Mouse (Mus musculus) spleen, embryonic (tissue): ENCODE measurements around the gene Grm8.

Experiments used
- CTCF ChIA-PET: fragments of 350-600 bp; sonication (Branson Sonifier 250); formaldehyde crosslinking; loops from one replicate; lab custom pipeline; 2022; lab: Charles Lee

Grm8 gene

DNA sequence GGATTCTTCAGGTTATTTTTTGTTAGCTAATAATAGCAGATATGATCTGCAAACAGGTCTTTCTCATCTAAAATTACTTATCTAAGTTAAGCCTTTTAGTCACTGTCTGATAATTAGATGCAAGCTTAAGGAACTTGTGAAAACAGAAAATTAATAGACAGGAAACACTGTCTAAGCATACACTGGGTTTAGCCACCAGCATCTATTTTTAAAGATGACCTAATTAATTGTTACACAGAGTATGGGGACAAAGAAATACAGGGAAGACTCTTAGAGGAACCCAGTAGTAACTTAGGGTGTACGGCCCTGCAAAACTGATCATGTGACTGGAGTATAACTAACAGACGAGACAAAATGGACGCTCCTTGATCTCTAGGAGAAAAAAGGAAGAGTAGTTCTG is 92.6 kb downstream of the Grm8 start:
- CTCF ChIA-PET = no interaction called here

- CTCF ChIA-PET = no interaction called here
Observed at GRCm38 (mm10) chr6:28040815-28041214, 94.2 kb downstream of the Grm8 start.

DNA sequence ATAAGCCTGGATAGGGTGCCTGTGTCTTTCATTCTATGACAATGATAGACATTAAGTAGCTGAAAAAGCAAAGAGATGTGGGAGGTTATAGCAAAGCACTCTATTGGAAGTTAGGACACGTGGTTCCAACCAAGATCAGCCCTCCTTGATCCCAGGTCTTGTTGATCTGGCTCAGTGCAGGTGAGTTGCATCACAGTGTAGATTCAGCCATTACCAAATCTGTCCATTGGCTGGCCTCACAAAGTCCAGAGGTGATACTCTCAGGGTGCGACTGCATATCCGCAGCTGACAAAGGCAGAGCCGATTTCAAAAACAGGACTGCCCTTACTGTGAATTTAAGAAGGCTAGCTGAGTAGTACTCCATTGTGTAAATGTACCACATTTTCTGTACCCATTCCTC is 103.0 kb downstream of the Grm8 start:
- CTCF ChIA-PET = no interaction called here

DNA sequence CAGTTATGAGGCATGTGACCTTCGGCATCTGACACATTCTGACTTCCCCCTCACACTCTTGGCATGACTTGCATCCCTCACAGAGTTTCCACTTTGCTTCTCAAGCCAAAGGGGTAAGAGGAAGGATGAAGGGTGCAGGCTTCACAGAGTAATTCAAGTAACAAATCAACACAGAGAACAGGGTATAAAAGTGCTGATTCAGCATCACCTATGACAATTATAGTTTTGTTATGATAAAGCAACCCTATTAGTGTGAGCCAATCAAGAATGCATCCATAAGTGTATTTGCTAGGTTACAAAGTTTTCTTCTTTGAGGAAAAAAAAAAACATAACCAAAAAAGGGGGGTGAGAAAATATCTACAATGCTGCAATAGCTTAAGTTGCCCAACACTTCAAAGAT is 117.3 kb downstream of the Grm8 start:
- CTCF ChIA-PET = no interaction called here

DNA sequence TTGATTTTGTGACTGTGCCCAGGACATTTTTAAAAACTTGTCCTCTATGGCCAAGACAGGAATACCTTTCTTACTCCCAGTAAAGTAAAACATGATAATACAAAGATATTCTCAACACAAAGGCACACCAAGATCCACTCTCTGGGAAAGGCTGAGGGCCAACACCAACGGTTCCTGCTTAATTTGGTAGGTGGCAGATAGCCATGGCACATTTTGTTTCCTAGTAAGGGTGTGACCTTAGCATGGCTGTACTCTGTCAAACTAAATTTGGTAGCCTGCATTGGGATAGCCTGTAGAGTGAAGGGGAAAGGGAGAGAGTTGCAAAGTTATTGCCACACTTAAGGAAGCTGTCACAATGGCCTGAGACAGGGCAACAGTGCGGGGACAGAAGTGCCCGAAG is 128.0 kb downstream of the Grm8 start:
- CTCF ChIA-PET = no interaction called here

- CTCF ChIA-PET = no interaction called here
Observed at GRCm38 (mm10) chr6:27997250-27997649, 137.7 kb downstream of the Grm8 start.

GRCm38 (mm10) chr6:27991241-27991640 is 143.7 kb downstream of the Grm8 start:
- CTCF ChIA-PET = no interaction called here

DNA sequence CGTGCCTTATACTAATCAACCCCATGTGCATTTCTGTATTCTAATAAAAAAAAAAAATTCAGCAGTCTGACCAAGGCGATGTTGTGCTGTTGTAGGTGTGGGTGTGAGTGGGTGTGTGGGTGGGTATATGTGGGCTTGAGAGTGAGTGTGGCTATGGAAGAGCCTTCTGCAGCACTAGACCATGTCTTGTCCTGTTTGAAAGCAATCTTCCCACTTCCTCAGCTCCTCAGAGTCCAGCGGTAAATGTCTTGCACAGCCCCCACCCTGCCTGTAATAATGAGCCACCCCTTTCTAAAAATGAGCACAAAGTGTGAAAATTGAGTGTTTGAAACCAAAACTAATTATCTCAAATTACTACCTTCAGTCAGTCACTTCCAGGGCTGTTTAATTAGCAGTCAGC is 152.4 kb downstream of the Grm8 start:
- CTCF ChIA-PET = interaction anchor here (0.6 kb wide), 1 partner anchor 32 kb away, joined by 3 read pairs; no protein-coding TSS in a partner anchor

- CTCF ChIA-PET = no interaction called here
Observed at GRCm38 (mm10) chr6:27982021-27982420, 153.0 kb downstream of the Grm8 start.

DNA sequence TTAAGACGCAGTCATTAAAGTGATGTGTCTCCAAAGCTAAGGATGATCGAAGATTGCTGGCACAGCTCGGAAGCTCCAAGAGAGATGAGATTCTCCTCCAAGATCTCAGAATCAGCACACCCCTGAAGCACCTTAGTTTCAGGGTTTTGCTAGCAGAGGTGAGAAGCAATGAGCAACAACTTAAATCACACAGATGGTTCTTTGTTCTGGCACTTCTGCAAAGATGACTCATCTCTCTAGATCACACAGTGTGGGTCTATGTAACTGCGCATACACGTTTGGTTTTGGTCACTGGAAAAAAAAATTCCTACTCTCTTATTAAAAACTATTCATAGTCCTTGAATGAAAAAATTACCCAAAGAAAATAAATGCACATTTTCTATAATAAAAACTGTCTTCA is 157.6 kb downstream of the Grm8 start:
- CTCF ChIA-PET = no interaction called here

- CTCF ChIA-PET = no interaction called here
Observed at GRCm38 (mm10) chr6:27968859-27969258, 166.1 kb downstream of the Grm8 start.

GRCm38 (mm10) chr6:27967037-27967436 is 167.9 kb downstream of the Grm8 start:
- CTCF ChIA-PET = no interaction called here

- CTCF ChIA-PET = no interaction called here
Observed at GRCm38 (mm10) chr6:27965237-27965636, 169.7 kb downstream of the Grm8 start.

DNA sequence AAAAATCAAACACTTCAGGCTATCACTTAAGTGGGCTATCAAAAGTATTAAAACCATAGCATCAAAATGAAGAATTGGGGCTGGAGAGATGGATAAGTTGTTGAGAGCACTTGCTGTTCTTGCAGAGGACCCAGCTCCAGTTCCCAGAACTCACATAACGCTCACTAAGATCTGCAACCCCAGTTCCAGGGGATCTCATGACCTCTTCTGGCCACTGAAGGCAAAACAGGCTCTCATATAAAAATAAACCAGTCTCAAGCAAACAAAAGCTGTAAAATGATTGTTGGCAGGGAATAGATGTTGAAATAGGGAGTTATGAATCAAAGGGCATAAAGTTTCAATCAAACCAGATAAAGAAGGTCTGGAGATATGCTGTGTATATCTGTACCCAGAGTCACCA is 171.1 kb downstream of the Grm8 start:
- CTCF ChIA-PET = no interaction called here

DNA sequence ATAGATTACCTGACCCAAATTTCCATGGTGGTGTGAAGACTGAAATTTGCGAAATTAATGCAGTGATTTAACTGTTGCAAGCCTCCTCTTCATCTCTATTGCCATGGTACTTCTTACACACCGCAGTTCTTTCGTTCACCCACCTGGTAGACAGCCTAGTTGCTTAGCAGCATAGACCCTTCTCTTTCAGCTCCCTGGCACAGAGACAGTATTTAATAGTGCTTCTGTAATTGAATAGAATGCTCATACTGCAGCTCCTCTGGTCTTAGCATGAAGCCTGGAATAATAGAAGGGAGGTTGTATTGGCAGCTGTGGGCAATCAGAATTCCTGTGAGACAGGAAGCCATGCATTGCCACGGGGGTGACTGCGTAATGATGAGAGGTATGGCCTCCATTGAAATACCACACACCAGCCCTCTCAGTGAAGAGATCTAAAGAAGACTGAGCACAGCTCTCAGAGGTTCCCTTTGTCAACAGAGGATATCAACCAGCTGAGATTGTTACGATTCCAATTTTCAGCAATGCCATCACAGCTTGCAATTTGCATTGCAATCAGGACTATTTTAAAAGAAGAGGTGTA is 178.6 kb downstream of the Grm8 start:
- CTCF ChIA-PET = no interaction called here

DNA sequence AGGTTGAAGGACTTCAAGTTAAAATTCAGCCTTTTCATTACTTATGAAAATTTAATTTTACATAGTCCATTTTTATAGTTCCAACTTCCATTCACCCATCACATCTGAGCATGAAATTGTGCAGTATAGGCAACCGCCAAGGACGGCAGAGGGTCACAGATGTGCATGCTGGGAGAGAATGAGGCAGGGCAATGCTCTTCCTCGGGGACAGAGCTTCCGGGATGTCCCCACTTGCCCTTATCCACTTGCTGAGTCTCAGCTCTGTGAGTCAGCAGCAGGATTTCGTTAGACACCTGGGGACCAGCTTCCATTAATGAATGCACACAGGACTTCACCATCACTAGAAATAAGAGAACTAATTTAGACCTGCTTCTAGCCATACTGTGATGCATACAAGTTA is 183.5 kb downstream of the Grm8 start:
- CTCF ChIA-PET = no interaction called here

DNA sequence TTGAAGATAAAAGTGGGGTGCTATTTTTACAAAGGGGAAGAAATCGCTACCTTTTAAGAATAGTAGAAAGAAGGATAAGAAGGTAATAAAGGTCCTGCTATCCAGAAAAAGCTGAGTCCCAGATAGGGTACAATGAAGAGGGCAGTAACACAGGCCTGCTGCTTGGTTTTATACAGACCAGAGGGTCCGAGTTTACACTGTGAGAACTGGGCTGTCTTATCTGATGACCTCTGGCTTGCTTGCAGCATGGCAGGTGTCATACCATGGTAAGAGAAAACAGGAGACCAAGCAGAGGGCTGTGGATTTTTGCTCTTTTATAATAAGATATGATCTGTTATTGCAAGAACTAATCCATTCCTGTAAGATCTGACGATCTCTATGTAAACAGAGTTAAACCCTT is 206.9 kb downstream of the Grm8 start:
- CTCF ChIA-PET = no interaction called here

- CTCF ChIA-PET = no interaction called here
Observed at GRCm38 (mm10) chr6:27913281-27913680, 221.7 kb downstream of the Grm8 start.

GRCm38 (mm10) chr6:27904358-27904757 is 230.6 kb downstream of the Grm8 start:
- CTCF ChIA-PET = no interaction called here

DNA sequence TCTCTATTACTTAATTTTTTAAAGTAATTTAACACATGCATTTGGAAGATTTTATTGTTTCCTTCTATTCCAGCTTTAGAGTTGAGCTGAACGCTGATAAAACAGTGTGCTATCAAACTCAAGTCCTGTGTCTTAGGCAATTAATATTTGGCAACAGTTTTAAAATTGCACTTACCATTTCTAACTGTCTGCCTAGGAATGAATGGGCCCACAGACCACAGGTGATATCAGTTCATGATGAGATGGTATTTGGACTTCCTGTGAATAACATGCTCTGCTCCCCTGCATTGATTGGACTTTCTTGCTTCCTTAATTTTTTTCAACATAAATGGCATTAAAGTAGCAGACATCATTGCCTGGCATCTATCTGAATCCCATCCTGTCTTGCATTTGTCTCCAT is 232.8 kb downstream of the Grm8 start:
- CTCF ChIA-PET = no interaction called here

DNA sequence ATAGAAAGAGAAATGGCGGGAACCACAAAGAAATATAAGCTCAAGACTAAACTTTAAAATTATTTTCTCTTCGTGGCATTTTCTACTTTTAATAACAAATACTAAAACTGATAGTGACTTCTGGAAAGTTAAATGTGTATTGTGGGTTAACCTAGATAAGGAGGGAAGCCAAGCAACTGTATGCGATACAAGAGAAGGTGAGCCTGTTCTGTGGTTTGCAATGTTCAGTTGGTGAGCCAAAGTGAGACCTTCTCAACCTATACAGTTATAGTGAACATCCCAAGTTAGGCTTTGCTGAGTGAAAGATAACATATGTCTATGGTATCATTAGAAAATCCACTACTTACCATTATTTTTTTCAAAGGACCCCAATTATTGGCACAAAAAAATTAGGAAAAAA is 233.6 kb downstream of the Grm8 start:
- CTCF ChIA-PET = no interaction called here

- CTCF ChIA-PET = no interaction called here
Observed at GRCm38 (mm10) chr6:27895153-27895552, 239.8 kb downstream of the Grm8 start.

GRCm38 (mm10) chr6:27892886-27893285 is 242.1 kb downstream of the Grm8 start:
- CTCF ChIA-PET = no interaction called here

- CTCF ChIA-PET = no interaction called here
Observed at GRCm38 (mm10) chr6:27888391-27888790, 246.6 kb downstream of the Grm8 start.
